Mouse (Mus musculus) forebrain, postnatal 0 days (tissue): ENCODE data around the gene Efcab11. TPM values are rescaled to one million over a fixed set of nuclear protein-coding genes. Genes with fewer than 3 reads are reported as not detected.
A peak's percentile ranks its signal among the peaks of the same experiment; 100 is the strongest.
"Not testable (repeated sequence)": the region's sequence is repeated elsewhere in the genome, so short reads cannot be mapped to it uniquely, and the experiment has no call there.

Source experiments
- ATAC-seq: fragments of 200-750 bp; cut with Nextera tagmentation; 2 replicates; pipeline ENCODE4 v1.8.0; 2017; ENCODE audit warnings: mild to moderate bottlenecking, moderate library complexity
- DNase-seq: peaks from one replicate; pipeline ENCODE4 v3.0.0-alpha.2; 2015
- H3K27ac ChIP-seq: fragments of 300-500 bp; sonication (generic); 2 replicates; pipeline ENCODE4 v1.5.1; 2014; ENCODE audit warnings: low read depth, mild to moderate bottlenecking, antibody characterized with exemption, low read length, moderate library complexity, mixed read lengths
- H3K27me3 ChIP-seq: fragments of 300-500 bp; sonication (generic); 2 replicates; pipeline ENCODE4 v1.6.1; 2014; ENCODE audit warnings: mild to moderate bottlenecking, low read length, mixed read lengths; ENCODE audit not compliant: insufficient read depth
- H3K36me3 ChIP-seq: fragments of 300-500 bp; sonication (generic); 2 replicates; pipeline ENCODE4 v1.6.1; 2014; ENCODE audit warnings: mild to moderate bottlenecking, moderate library complexity; ENCODE audit not compliant: insufficient read depth
- H3K4me1 ChIP-seq: fragments of 300-500 bp; sonication (generic); 2 replicates; pipeline ENCODE4 v1.6.1; 2014; ENCODE audit warnings: antibody characterized with exemption; ENCODE audit not compliant: insufficient read depth
- H3K4me2 ChIP-seq: fragments of 300-500 bp; sonication (generic); 2 replicates; pipeline ENCODE4 v1.6.1; 2014; ENCODE audit warnings: low read depth, mild to moderate bottlenecking, moderate library complexity
- H3K4me3 ChIP-seq: fragments of 300-500 bp; sonication (generic); 2 replicates; pipeline ENCODE4 v1.5.1; 2014; ENCODE audit warnings: low read depth, low read length, mixed read lengths
- H3K9ac ChIP-seq: fragments of 300-500 bp; sonication (generic); 2 replicates; pipeline ENCODE4 v1.6.1; 2014; ENCODE audit warnings: mild to moderate bottlenecking
- H3K9me3 ChIP-seq: fragments of 300-500 bp; sonication (generic); 2 replicates; pipeline ENCODE4 v1.6.1; 2016; ENCODE audit warnings: low read length
- CTCF ChIP-seq: sonication (generic); IDR thresholded peaks from 2 replicates; pipeline ENCODE4 v1.5.1; 2016; ENCODE audit warnings: antibody characterized with exemption, control low read depth, low read depth
- WGBS: fragments of 180-500 bp; shearing (Covaris S2); extraction: QIAGEN DNeasy Blood & Tissue Kit; methylation state at CpG from one replicate; pipeline ENCODE4 v1.1.7; 2014; 5-methylcytosine and 5-hydroxymethylcytosine counted together
- polyA plus RNA-seq: library from polyadenylated mRNA; unstranded; fragments of >200 nt; fragmentation: Nextera tagmentation; extraction: Ambion mirVana; gene quantifications from 2 replicates; pipeline ENCODE4 v1.2.1, GENCODE M21; 2015
- total RNA-seq: library from RNA; depleted of rRNA; stranded (reverse); fragments of >200 nt; gene quantifications from 2 replicates; pipeline ENCODE4 v1.2.3, GENCODE M21; 2014

Gene Efcab11
- total and polyA plus RNA-seq, 2 experiments from 2014 or later = 3.3 to 3.7 TPM

GRCm38 (mm10) chr12:99836404-99837131 is 47.7 kb downstream of the Efcab11 start:
- Histone ChIP-seq H3K36me3 (no peaks in the 10 kb centered on the region), H3K9ac (peak overlapping the region; percentile 35; the same call in 1 of the 2 replicates), H3K4me2 (peak overlapping the region; percentile 44), H3K4me3 (peak overlapping the region; percentile 14; the same call in 1 of the 2 replicates), H3K27ac (peak overlapping the region; percentile 62; the same call in 1 of the 2 replicates), H3K9me3 (no peaks in the 10 kb centered on the region), H3K4me1 (peaks cover 7% of the 10 kb centered on the region), H3K27me3 (no peaks in the 10 kb centered on the region)
- peak; percentile 94 for DNase-seq
- ATAC-seq = peak; percentile 95
- TF ChIP-seq CTCF = no peak
- WGBS = 21% methylated on average over 20 of the region's 20 CpGs

GRCm38 (mm10) chr12:99833476-99833875 is 50.8 kb downstream of the Efcab11 start:
- ATAC-seq = no peak
- TF ChIP-seq CTCF = no peak
- Histone ChIP-seq H3K4me1 (peaks cover 7% of the 10 kb centered on the region), H3K36me3 (no peaks in the 10 kb centered on the region), H3K4me3 (no peak overlapping the region), H3K9ac (no peak overlapping the region), H3K9me3 (no peaks in the 10 kb centered on the region), H3K27me3 (no peaks in the 10 kb centered on the region), H3K4me2 (no peak overlapping the region), H3K27ac (no peak overlapping the region)
- DNase-seq = no peak
- 96% methylated on average over 1 of the region's 1 CpGs for WGBS

- ATAC-seq = peak; percentile 51; the same call in 1 of the 2 replicates
These were observed 61.6 kb downstream of the Efcab11 start for GRCm38 (mm10) chr12:99822591-99822990.

GRCm38 (mm10) chr12:99821309-99821934 is 62.8 kb downstream of the Efcab11 start:
- ATAC-seq = no peak
- 60% methylated on average over 12 of the region's 12 CpGs for WGBS
- Histone ChIP-seq H3K27me3 (no peaks in the 10 kb centered on the region), H3K9ac (no peak overlapping the region), H3K9me3 (no peaks in the 10 kb centered on the region), H3K4me3 (no peak overlapping the region), H3K4me1 (peaks cover 5% of the 10 kb centered on the region; the same call in 1 of the 2 replicates), H3K4me2 (no peak overlapping the region), H3K36me3 (no peaks in the 10 kb centered on the region), H3K27ac (0 out of 2 replicates have a peak overlapping the region, but pooled peaks have one; percentile 4)
- no peak for TF ChIP-seq CTCF
- DNase-seq = no peak

More at GRCm38 (mm10) chr12:99822591-99822990, 61.6 kb downstream of the Efcab11 start:
- H3K27ac ChIP-seq = peak overlapping the region; percentile 60
- H3K4me2 ChIP-seq = no peak overlapping the region
- H3K36me3 ChIP-seq = no peaks in the 10 kb centered on the region
- no peaks in the 10 kb centered on the region for H3K9me3 ChIP-seq
- no peaks in the 10 kb centered on the region for H3K27me3 ChIP-seq
- 38% methylated on average over 4 of the region's 4 CpGs for WGBS
- H3K4me1 ChIP-seq = peaks cover 5% of the 10 kb centered on the region; the same call in 1 of the 2 replicates
- peak; percentile 63 for DNase-seq
- no peak overlapping the region for H3K9ac ChIP-seq
- TF ChIP-seq CTCF = no peak
- no peak overlapping the region for H3K4me3 ChIP-seq

GRCm38 (mm10) chr12:99819186-99819974 is 64.9 kb downstream of the Efcab11 start:
- Histone ChIP-seq H3K27me3 (no peaks in the 10 kb centered on the region), H3K36me3 (no peaks in the 10 kb centered on the region), H3K4me2 (no peak overlapping the region), H3K4me1 (peaks cover 5% of the 10 kb centered on the region; the same call in 1 of the 2 replicates), H3K9me3 (no peaks in the 10 kb centered on the region), H3K4me3 (no peak overlapping the region), H3K27ac (no peak overlapping the region), H3K9ac (no peak overlapping the region)
- WGBS = 71% methylated on average over 4 of the region's 4 CpGs
- ATAC-seq (peak; percentile 34; the same call in 1 of the 2 replicates), DNase-seq (no peak)
- TF ChIP-seq CTCF = peak; percentile 48

- not testable (repeated sequence) for H3K4me2 ChIP-seq, DNase-seq
- WGBS = 96% methylated on average over 16 of the region's 16 CpGs
These were observed 66.2 kb downstream of the Efcab11 start for GRCm38 (mm10) chr12:99818006-99818405.

More at GRCm38 (mm10) chr12:99818006-99818405, 66.2 kb downstream of the Efcab11 start:
- not testable (repeated sequence) for H3K4me3 ChIP-seq, H3K9ac ChIP-seq, ATAC-seq, H3K27ac ChIP-seq, H3K9me3 ChIP-seq, H3K36me3 ChIP-seq, H3K27me3 ChIP-seq, H3K4me1 ChIP-seq
